Mouse (Mus musculus) thymus, adult 18-20 months (tissue): ENCODE results near the gene Nme9.

Source experiments
- DNase-seq, 2 experiments: peaks; one replicate each; pipeline ENCODE4 v3.0.0; 2022; ENCODE audit warnings: mixed read lengths in 2 of 2

Nme9 gene

DNA sequence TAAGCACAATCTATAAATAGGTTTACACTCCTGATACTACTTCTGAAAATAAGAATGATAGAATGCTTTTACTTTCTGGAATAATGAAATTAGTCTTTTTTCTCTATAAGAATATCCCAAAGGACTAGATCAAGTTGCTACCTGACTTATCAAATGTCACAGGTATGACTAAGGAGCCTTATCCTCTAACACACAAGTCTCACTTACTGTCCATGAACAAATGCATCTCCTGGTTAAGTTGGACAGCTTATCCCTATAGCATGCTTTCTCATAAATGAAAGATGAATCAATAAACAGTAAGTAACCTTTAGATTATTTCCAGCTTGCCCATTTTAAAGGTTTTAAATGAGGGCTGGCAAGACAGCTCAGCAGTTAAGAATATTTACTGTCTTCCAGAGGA is 33.4 kb downstream of the Nme9 start:
- DNase-seq = no peak

DNA sequence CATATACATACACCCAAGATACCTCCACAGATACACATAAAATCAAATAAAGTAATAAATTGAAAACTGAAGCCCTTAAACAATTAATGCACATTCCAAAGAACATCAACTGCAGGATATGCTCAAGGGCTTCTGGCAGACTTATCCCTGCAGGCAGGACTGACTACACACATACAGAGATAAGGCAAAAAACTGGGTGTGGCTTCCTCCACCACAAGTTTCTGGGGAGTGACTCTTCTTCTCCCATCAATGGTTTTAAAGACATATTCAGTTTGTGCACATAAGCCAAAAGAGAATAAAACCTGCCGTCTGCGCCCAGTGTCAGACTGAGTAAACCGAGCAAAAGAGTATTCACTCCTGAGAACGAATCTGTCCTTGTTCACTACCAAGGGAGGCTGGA is 33.9 kb downstream of the Nme9 start:
- no peak for DNase-seq

DNA sequence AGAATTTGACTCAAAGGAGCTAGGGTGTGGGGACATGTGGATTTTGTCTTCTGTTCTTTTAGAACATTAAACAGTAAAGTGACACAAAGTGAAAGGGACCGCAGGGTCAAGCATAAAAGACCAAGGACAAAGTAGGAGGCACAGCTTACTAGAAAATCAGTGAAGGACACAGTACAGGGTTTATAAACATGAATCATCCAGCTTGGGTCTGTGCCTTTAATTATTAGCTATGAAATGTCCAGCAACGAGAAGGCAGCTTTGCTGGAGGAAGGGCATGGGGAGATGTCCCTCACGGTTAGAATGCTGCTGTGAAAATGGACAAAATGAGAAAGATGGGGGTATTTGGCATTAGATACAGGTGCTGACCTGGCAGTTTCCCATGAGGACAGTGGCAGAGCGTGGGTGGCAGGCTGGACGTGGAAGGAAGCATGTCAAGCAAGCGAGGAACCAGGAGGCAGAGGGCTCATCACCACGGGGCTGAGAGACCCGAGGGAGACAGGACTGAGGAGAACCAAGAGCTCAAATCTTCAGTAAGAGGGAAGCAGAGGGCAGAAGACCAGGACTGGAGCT is 35.9 kb downstream of the Nme9 start:
- no peak for DNase-seq

DNA sequence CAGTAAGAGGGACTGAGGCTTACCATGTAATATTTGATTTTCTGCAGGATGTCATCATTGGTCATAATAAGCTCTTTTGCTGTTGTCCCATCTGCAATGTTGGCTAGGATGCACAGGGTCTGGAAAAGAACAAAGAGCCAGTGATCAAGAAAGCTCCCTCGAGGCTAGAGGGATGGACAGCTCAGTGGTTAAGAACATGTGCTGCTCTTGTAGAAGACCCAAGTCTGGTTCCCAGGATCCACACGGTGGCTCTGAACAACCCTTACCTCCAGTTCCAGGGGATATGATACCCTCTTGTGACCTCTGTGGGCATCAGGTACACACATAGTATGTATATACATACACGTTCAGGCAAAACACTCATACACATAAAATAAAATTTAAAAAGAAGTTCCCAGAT is 36.6 kb downstream of the Nme9 start:
- no peak for DNase-seq

DNA sequence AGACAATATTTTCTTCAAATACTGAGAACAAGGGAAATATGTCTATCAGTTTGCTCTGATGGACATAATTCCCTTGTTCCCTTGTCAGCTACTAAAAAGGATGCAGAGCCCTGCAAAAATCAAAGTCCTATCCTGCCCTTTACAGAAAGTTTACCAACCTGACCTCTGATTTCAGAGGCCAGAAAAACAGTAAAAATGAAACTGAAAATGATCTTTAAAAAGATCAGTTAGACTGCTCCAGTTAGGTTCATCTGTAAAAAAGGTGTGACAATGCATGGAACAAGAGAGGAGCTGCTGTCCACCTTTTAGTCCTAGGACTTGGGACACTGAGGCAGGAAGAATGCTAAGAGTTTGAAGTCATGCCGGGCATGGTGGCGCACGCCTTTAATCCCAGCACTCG is 39.8 kb downstream of the Nme9 start:
- no peak for DNase-seq

DNA sequence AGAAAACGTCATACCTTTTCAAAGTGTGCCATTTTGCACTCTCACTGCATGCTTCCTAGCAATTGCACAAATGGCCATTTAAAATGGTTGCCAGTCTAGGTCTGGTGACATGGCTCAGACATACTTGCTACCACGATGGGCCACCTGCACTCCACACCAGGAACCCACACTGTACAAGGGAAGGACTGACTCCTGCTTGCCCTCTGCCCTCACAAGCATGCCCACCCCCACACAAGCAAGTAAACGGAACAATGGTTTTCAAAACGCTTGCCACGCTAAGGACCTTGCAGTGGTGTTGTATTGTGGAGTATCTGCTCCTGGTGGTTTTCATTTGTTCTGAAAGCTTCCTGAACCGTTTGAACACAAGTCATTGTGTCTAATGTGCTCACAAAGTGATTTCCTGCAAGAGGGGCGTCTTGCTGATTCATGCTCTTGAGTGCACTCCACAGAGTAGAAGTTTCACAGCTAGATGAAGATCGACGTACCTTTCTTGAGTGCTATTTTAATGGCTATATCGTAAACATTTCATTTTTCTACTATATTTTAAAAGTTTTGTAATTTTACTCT is 41.4 kb downstream of the Nme9 start:
- DNase-seq = no peak

DNA sequence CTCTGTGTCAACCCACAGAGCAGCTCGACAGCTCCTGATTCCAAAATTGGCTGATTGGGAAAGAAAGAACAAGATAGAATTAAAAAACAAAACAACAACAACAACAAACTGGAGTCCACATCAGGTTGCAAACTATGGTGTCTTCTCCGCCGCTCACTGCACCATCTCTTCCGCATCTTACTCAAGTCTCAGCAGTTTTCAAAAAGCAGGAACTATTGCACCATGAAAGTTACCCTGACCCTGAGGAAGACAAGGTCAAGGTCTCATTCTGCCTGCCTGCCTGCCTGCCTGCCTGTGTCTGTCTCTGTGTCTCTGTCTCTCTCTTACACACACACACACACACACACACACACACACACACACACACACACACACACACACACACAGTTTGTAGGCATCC is 48.1 kb downstream of the Nme9 start:
- no peak for DNase-seq

DNA sequence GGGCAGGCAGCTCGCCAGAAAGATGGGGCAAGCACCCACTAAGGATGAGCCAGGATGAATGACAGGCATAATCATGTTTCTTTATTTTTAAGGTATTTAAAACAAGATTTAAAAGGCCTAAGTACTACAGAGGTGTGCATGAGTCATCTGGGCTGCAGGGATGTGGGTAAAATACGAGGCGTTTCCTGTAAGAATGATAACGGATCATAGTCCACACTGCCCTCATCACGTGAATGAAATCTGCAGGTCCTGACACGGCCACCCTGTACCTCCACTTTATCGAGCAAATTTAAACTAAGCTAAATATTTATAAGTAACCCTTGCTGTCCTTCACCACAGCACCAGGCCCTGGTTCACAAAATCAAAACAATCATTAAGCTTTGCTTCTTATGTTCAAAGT is 54.6 kb downstream of the Nme9 start:
- no peak for DNase-seq
